Mouse (Mus musculus): ENCODE measurements around the gene Nagpa. TPM values are rescaled to one million over a fixed set of nuclear protein-coding genes. Genes with fewer than 3 reads are reported as not detected.

Nagpa gene
- 56.9 and 64.1 TPM in 2 replicates for polyA plus RNA-seq (2012; rRNA removed)

DNA sequence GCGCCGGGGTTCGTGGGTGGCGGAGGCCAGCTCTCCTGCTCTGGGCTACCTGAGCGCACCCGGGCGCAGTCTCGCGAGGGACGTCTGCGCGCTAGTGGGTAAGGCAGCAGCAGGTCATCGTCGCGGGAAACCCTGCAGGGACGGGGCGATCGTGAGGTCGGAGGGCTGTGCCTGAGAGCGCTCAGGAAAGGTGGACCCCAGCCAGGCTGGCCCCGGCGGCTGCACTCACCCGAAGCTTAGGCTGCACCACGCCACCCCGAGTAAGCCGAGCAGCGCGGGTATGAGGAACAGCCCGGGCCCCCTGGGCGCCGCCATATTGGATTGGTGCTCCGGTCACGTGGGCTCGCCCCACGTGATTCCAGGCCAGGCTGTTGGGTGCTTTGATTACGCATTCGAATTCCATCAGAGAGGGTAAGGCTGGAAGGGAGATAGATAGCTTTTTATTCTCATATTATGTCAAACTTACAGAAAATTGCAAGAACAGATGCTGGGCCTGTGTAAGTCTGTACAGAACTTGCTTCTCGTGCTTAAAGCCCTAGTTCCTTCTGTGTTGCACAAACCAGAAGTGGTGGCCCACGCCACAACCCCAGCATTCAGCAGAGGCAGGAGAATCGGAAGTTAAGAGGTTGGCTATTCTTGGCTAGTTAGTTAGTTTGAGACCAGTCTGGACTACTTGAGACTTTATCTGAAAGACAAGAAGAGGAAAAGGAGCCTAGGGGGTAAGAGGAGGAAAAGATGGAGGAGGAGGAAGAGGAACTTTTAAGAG is at the start of gene Nagpa:
Nagpa (minus strand) TSS at position 345 of the 766 bp plus-strand sequence.

DNA sequence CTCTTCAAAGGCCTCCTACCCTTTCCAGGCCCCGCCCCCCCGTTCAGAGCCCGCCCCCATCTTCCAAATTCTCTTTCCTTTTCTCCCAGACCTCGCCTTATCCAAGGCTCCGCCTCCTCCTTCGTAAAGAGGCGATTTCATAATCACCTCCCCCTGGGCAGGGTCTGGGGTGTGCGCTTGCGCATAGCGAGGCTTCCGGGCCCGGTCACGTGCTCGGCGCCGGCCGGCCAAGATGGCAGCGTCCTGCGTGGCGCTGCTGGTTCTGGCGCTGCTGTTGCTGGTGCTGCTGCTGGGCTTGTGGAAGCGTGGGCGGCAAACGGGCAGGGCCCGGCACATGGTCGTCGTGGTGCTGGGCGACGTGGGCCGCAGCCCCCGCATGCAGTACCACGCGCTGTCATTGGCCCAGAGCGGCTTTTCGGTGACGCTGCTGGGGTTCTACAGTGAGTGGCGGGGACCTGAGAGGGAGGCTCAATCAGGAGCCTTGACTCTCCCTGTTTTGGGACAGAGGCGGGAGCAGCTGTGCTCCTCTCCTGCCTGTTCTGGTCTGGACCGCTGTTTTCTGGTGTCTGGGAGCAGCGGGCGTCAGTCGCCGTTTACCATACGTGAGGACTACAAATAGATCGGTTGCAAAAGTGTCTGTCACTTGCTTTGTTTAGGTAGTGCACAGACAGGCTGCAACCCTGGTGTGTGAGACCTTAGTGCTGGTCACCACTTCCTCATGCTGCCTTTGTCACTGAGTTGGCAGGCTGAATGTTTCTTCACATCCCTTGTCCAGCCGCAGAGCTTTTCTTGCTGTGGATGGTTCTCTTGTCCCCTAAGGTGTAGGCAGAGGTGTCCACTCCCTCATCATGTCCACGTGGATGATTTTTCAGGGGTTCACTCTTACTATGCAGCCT is 29.9 kb upstream of the Nagpa start, which contains the start of gene Alg1:
Alg1 (plus strand) TSS at position 204 of the 896 bp plus-strand sequence.

DNA sequence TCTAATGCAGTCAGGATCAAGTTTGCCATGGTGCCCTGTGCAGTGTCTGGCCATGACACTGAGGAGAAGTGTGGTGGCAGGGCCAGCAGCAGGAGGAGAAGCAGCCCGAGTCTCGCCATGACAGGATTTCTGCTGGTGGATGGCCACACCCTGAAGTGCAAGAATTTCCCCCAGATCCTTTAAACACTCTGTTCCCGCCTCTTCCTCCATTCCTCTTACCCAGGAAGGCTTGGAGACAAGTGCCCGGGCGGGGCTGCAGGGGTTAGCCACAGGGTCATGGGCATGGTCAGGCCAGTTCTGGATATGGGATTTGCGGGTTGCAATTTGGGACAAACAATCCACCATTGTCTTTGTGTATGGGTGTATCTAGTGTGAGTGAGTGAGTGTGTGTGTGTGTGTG is 18.3 kb upstream of the Nagpa start, which contains the start of gene AU021092:
AU021092 (minus strand) TSS at position 160 of the 400 bp plus-strand sequence.

DNA sequence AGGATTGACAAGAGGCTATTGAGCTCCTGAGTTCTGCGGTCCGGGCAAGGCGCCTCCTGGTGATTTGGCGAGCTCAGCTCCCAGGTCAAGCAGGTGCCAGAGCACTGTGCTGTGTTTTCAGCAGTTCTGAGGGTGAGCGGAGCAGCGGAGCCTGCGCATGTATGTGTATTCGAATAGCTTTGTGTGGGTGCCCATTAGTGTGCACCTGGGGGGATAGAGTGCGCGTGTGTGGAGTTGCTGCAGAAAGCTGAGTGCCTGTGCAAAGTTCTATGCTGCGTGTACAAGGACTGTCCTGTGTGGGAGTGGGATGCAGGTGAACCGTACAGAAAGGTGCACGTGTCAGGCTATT is 56.8 kb downstream of the Nagpa start, which contains the start of gene Sec14l5:
Sec14l5 (plus strand) TSS at position 73 of the 349 bp plus-strand sequence.

Other genes with a start within 250 kb of the Nagpa start
- gene Anks3, start 239.8 kb downstream of the Nagpa start, polyA plus RNA-seq (2012; rRNA removed): 77.8 and 90.4 TPM in 2 replicates
- gene Sept12, start 206.2 kb downstream of the Nagpa start, polyA plus RNA-seq (2012; rRNA removed): 0.18 and 0.52 TPM in 2 replicates
- 37.0 and 63.4 TPM in 2 replicates for gene Smim22, start 196.7 kb downstream of the Nagpa start, polyA plus RNA-seq (2012; rRNA removed)
- 117 and 151 TPM in 2 replicates for gene Rogdi, start 190.5 kb downstream of the Nagpa start, polyA plus RNA-seq (2012; rRNA removed)
- 58.9 and 68.7 TPM in 2 replicates for gene Glyr1, start 154.1 kb downstream of the Nagpa start, polyA plus RNA-seq (2012; rRNA removed)
- gene Ubn1, start 154.0 kb downstream of the Nagpa start, polyA plus RNA-seq (2012; rRNA removed): 35.8 and 43.4 TPM in 2 replicates
- 3.4 and 3.5 TPM in 2 replicates for gene Ppl, start 71.6 kb downstream of the Nagpa start, polyA plus RNA-seq (2012; rRNA removed)
- gene Sec14l5, start 56.9 kb downstream of the Nagpa start, polyA plus RNA-seq (2012; rRNA removed): 0.81 and 0.83 TPM in 2 replicates
- 78.3 and 86.0 TPM in 2 replicates for gene AU021092, start 18.3 kb upstream of the Nagpa start, polyA plus RNA-seq (2012; rRNA removed)
- 81.5 and 85.5 TPM in 2 replicates for gene Alg1, start 29.6 kb upstream of the Nagpa start, polyA plus RNA-seq (2012; rRNA removed)
- 105 and 108 TPM in 2 replicates for gene Eef2kmt, start 52.0 kb upstream of the Nagpa start, polyA plus RNA-seq (2012; rRNA removed)